Mouse (Mus musculus) embryonic facial prominence, embryonic 11.5 days (tissue): ENCODE results near the gene 1700023F06Rik. TPM values are rescaled to one million over a fixed set of nuclear protein-coding genes. Genes with fewer than 3 reads are reported as not detected.

Source experiments
- ATAC-seq: fragments of 200-750 bp; cut with Nextera tagmentation; replicated peaks from 2 replicates; pipeline ENCODE4 v1.8.0; 2017; ENCODE audit warnings: low read depth; ENCODE audit not compliant: insufficient number of reproducible peaks, low FRiP score, low TSS enrichment
- DNase-seq: peaks from one replicate; pipeline ENCODE4 v3.0.0-alpha.2; 2015; ENCODE audit warnings: low spot score
- H3K27ac ChIP-seq: fragments of 300-500 bp; sonication (generic); replicated peaks from 2 replicates; pipeline ENCODE4 v1.5.1; 2014; ENCODE audit warnings: mild to moderate bottlenecking, low read depth, low read length, control low read depth
- H3K27me3 ChIP-seq: fragments of 300-500 bp; sonication (generic); 2 replicates; pipeline ENCODE4 v1.6.1; 2014; ENCODE audit warnings: mild to moderate bottlenecking, low read length, moderate library complexity, mixed read lengths; ENCODE audit not compliant: control insufficient read depth, insufficient read depth
- H3K36me3 ChIP-seq: fragments of 300-500 bp; sonication (generic); replicated peaks from 2 replicates; pipeline ENCODE4 v1.6.1; 2014; ENCODE audit warnings: low read depth, mild to moderate bottlenecking, low read length, moderate library complexity, mixed read lengths; ENCODE audit not compliant: control insufficient read depth, insufficient read depth
- H3K4me1 ChIP-seq: fragments of 300-500 bp; sonication (generic); 2 replicates; pipeline ENCODE4 v1.6.1; 2014; ENCODE audit warnings: low read length, mixed read lengths; ENCODE audit not compliant: control insufficient read depth, insufficient read depth
- H3K4me2 ChIP-seq: fragments of 300-500 bp; sonication (generic); 2 replicates; pipeline ENCODE4 v1.6.1; 2014; ENCODE audit warnings: low read depth, mild to moderate bottlenecking, control low read depth, low read length, moderate library complexity
- H3K4me3 ChIP-seq: fragments of 300-500 bp; sonication (generic); 2 replicates; pipeline ENCODE4 v1.5.1; 2014; ENCODE audit warnings: low read depth, low read length, control low read depth
- H3K9ac ChIP-seq: fragments of 300-500 bp; sonication (generic); replicated peaks from 2 replicates; pipeline ENCODE4 v1.6.1; 2014; ENCODE audit warnings: mild to moderate bottlenecking, control low read depth, low read length
- H3K9me3 ChIP-seq: fragments of 300-500 bp; sonication (generic); replicated peaks from 2 replicates; pipeline ENCODE4 v1.6.1; 2016; ENCODE audit warnings: mild to moderate bottlenecking, low read length, inconsistent platforms, mixed read lengths; ENCODE audit not compliant: control insufficient read depth
- WGBS: fragments of 180-500 bp; shearing (Covaris S2); extraction: QIAGEN DNeasy Blood & Tissue Kit; methylation state at CpG from one replicate; pipeline ENCODE4 v1.1.7; 2014; 5-methylcytosine and 5-hydroxymethylcytosine counted together
- polyA plus RNA-seq: library from polyadenylated mRNA; unstranded; fragments of >200 nt; fragmentation: Nextera tagmentation; extraction: Ambion mirVana; gene quantifications from 2 replicates; pipeline ENCODE4 v1.2.1, GENCODE M21; 2014

1700023F06Rik gene
- polyA plus RNA-seq, 1 experiment from 2014 or later: 0.25 TPM

GRCm38 (mm10) chr11:103177815-103178485 is 30.4 kb downstream of the 1700023F06Rik start:
- Histone ChIP-seq H3K4me2 (no peak overlapping the region), H3K36me3 (no peaks in the 10 kb centered on the region), H3K27me3 (no peaks in the 10 kb centered on the region), H3K9ac (no peak overlapping the region), H3K9me3 (no peaks in the 10 kb centered on the region), H3K4me3 (no peak overlapping the region), H3K4me1 (no peaks in the 10 kb centered on the region), H3K27ac (no peak overlapping the region)
- ATAC-seq: no peak
- 84% methylated on average over 15 of the region's 15 CpGs for WGBS
- DNase-seq: no peak

- DNase-seq: no peak
- Histone ChIP-seq H3K4me1 (no peaks in the 10 kb centered on the region), H3K4me3 (no peak overlapping the region), H3K27me3 (peaks cover 6% of the 10 kb centered on the region), H3K36me3 (no peaks in the 10 kb centered on the region), H3K9ac (no peak overlapping the region), H3K9me3 (no peaks in the 10 kb centered on the region), H3K4me2 (no peak overlapping the region), H3K27ac (no peak overlapping the region)
- 76% methylated on average over 5 of the region's 5 CpGs for WGBS
- ATAC-seq: no peak
Observed at GRCm38 (mm10) chr11:103177216-103177615, 31.1 kb downstream of the 1700023F06Rik start.

GRCm38 (mm10) chr11:103176510-103176909 is 31.8 kb downstream of the 1700023F06Rik start:
- Histone ChIP-seq H3K9ac (no peak overlapping the region), H3K4me3 (no peak overlapping the region), H3K4me2 (no peak overlapping the region), H3K27ac (no peak overlapping the region), H3K4me1 (no peaks in the 10 kb centered on the region), H3K36me3 (no peaks in the 10 kb centered on the region), H3K9me3 (no peaks in the 10 kb centered on the region), H3K27me3 (peaks cover 13% of the 10 kb centered on the region)
- ATAC-seq (no peak), DNase-seq (no peak)
- WGBS: 84% methylated on average over 1 of the region's 1 CpGs

GRCm38 (mm10) chr11:103175688-103176442 is 32.5 kb downstream of the 1700023F06Rik start:
- Histone ChIP-seq H3K27ac (no peak overlapping the region), H3K9ac (no peak overlapping the region), H3K4me2 (no peak overlapping the region), H3K9me3 (no peaks in the 10 kb centered on the region), H3K27me3 (peaks cover 19% of the 10 kb centered on the region), H3K36me3 (no peaks in the 10 kb centered on the region), H3K4me3 (no peak overlapping the region), H3K4me1 (0 out of 2 replicates have a peak, but pooled peaks cover 2% of the 10 kb centered on the region)
- WGBS: 72% methylated on average over 14 of the region's 14 CpGs
- no peak for ATAC-seq
- DNase-seq: no peak

DNA sequence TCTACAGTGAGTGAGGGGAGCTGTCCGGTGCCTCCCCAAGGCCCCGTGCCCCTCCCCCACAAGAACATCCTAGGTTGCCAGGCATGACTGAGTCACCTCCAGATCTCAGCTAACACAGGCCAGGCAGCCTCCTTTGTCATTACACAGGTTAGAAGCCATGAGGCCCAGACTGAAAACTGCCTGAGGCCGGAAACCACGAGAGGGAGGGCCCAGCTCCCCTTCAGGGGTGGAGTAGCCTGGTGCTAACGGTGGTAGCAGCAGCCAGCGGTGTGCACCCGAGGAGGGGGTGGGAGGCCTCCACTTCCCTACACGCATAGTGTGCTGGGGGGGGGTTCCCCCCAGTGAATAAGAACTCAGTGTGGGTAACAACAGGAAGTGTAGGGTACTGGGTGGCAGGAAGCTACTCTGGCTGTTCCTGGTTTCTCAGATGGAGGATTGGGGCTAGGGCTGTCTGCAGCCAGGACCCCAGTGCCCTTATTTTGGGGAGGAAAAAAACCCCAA is 33.4 kb downstream of the 1700023F06Rik start:
- Histone ChIP-seq H3K4me3 (no peak overlapping the region), H3K4me2 (no peak overlapping the region), H3K36me3 (no peaks in the 10 kb centered on the region), H3K9ac (no peak overlapping the region), H3K27ac (no peak overlapping the region), H3K4me1 (peaks cover 4% of the 10 kb centered on the region; the same call in 1 of the 2 replicates), H3K9me3 (no peaks in the 10 kb centered on the region), H3K27me3 (peaks cover 28% of the 10 kb centered on the region)
- ATAC-seq (no peak), DNase-seq (no peak)
- WGBS: 46% methylated on average over 8 of the region's 8 CpGs

DNA sequence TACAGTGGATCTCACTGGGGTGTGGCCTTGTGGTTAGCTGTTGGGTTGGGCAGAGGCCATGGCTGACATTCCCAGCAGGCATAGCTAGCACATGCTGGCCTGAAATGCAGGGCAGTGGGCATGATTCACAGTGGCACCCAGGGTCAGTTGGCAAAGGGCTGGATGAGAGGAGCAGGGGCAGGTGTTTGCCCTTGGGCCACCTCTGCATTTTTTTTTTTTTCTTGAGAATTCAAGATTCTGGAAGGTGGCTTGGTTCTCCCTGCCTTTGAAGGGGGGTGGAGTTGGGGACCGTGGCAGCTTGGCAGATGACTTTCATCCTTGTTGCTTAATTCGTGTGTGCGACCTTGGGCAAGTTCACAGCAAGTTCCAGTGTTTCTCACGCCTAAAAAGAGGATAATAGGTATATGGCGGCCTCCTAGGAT is 33.9 kb downstream of the 1700023F06Rik start:
- no peak overlapping the region for H3K9ac ChIP-seq
- no peak overlapping the region for H3K4me3 ChIP-seq
- peaks cover 34% of the 10 kb centered on the region for H3K27me3 ChIP-seq
- no peaks in the 10 kb centered on the region for H3K36me3 ChIP-seq
- ATAC-seq: no peak
- no peak overlapping the region for H3K4me2 ChIP-seq
- H3K9me3 ChIP-seq: no peaks in the 10 kb centered on the region
- 79% methylated on average over 5 of the region's 5 CpGs for WGBS
- no peak overlapping the region for H3K27ac ChIP-seq
- peaks cover 4% of the 10 kb centered on the region; the same call in 1 of the 2 replicates for H3K4me1 ChIP-seq
- DNase-seq: no peak

DNA sequence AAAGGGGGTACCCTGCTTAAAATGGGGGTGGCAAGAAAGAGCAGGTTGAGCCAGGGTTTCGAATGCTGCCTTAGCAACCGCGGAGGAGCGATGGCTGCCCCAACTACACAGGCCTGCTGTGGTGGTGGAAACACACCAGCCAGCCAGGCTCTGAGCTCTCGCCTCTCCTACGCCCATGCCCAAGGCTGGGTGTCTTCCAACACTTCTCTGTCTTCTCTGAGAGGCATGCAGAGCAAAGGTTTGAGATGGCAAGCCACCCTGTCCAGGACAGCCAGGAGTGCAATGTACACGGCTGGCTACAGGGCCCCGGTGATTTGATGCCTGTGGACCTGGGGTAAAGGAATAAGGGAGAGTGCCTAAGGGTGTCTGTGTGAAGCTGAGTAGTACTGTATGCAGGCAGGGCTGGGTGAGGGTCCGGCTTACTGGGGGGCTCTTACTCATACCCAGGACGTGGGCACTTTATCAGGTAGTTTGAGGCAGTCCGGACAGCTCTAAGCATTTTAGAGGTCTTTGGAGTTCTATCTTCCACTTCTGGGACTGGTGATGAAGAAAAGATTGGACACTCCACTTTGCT is 34.5 kb downstream of the 1700023F06Rik start:
- H3K27me3 ChIP-seq: peaks cover 38% of the 10 kb centered on the region
- H3K9ac ChIP-seq: no peak overlapping the region
- H3K9me3 ChIP-seq: no peaks in the 10 kb centered on the region
- no peak overlapping the region for H3K27ac ChIP-seq
- H3K4me1 ChIP-seq: peaks cover 4% of the 10 kb centered on the region; the same call in 1 of the 2 replicates
- 89% methylated on average over 11 of the region's 11 CpGs for WGBS
- H3K36me3 ChIP-seq: no peaks in the 10 kb centered on the region
- ATAC-seq (no peak), DNase-seq (no peak)
- H3K4me2 ChIP-seq: no peak overlapping the region
- no peak overlapping the region for H3K4me3 ChIP-seq
